Mouse (Mus musculus): Measurements from ENCODE around the gene Fras1.

Gene Fras1

GRCm38 (mm10) chr5:96792936-96793718 is 419.4 kb downstream of the Fras1 start, which contains the start of gene Anxa3:
Gene Anxa3 (plus strand): TSS chr5:96793339.
- no peak for DNase-seq (ENCODE audit: low spot score)

GRCm38 (mm10) chr5:96793953-96794635 is 420.3 kb downstream of the Fras1 start:
- no peak for DNase-seq (ENCODE audit: low spot score)

GRCm38 (mm10) chr5:96795752-96796151 is 422.0 kb downstream of the Fras1 start:
- no peak for DNase-seq (ENCODE audit: low spot score)

GRCm38 (mm10) chr5:96797465-96797864 is 423.7 kb downstream of the Fras1 start:
- no peak for DNase-seq (ENCODE audit: low spot score)

- DNase-seq (ENCODE audit: low spot score) = no peak
Measured at GRCm38 (mm10) chr5:96799165-96799564, 425.4 kb downstream of the Fras1 start.

- no peak for DNase-seq (ENCODE audit: low spot score)
Measured at GRCm38 (mm10) chr5:96799969-96800368, 426.2 kb downstream of the Fras1 start.

- no peak for DNase-seq (ENCODE audit: low spot score)
Measured at GRCm38 (mm10) chr5:96802185-96802584, 428.4 kb downstream of the Fras1 start.

- no peak for DNase-seq (ENCODE audit: low spot score)
Measured at GRCm38 (mm10) chr5:96803091-96803490, 429.3 kb downstream of the Fras1 start.

- DNase-seq (ENCODE audit: low spot score) = no peak
Measured at GRCm38 (mm10) chr5:96804304-96804703, 430.5 kb downstream of the Fras1 start.

GRCm38 (mm10) chr5:96804813-96805212 is 431.1 kb downstream of the Fras1 start:
- DNase-seq (ENCODE audit: low spot score) = no peak

GRCm38 (mm10) chr5:96810620-96811019 is 436.9 kb downstream of the Fras1 start:
- no peak for DNase-seq (ENCODE audit: low spot score)

GRCm38 (mm10) chr5:96824769-96825327 is 451.1 kb downstream of the Fras1 start:
- DNase-seq (ENCODE audit: low spot score) = no peak

- no peak for DNase-seq (ENCODE audit: low spot score)
Measured at GRCm38 (mm10) chr5:96827176-96827575, 453.4 kb downstream of the Fras1 start.

Data from ovary, postnatal 14 days (tissue).